Comparison of ENCODE assay signal across 10 mouse cellular contexts in genomic region chr2:173024392-173024791, GRCm38 (mm10). TPM values are rescaled to one million over a fixed set of nuclear protein-coding genes. Genes with fewer than 3 reads are reported as not detected.
DNase-seq lines count a peak whose midpoint lies in the region; ATAC-seq and TF ChIP-seq lines count a peak whose summit lies in the region.
"Had no signal": no experiment of that assay in that cellular context is flagged by ENCODE, and none has a peak within 500 bp of the region (broad histone marks: within the 10 kb centered on the region; RNA-seq: fewer than 3 reads in every experiment).

No protein-coding gene starts in this region.

- DNase-seq in lung, embryonic 14.5 days: no peak
- no peak for DNase-seq in lung, postnatal 0 days (ENCODE audit: low spot score)
- no peak for DNase-seq in forebrain, embryonic 14.5 days (ENCODE audit: low spot score)
- DNase-seq in cerebellum, postnatal 36 days: no peak
- no peak for DNase-seq in layer of hippocampus, postnatal 25 days (ENCODE audit: extremely low spot score in 1 of 2, low spot score in 1 of 2)
- DNase-seq: lung, postnatal 14 days had no signal

- H3K27me3 ChIP-seq in erythroblast, embryonic 14.5 days (ENCODE audit: control insufficient read depth): no peaks in the 10 kb centered on the region; the same call in 1 of the 2 replicates
- no peaks in the 10 kb centered on the region for H3K27me3 ChIP-seq in lung, embryonic 14.5 days (ENCODE audit: insufficient read depth, low read length)
- H3K27me3 ChIP-seq in lung, postnatal 0 days (replicated peaks; ENCODE audit: insufficient read depth, low read length): no peaks in the 10 kb centered on the region
- 0 out of 2 replicates have a peak, but pooled peaks cover 1% of the 10 kb centered on the region for H3K27me3 ChIP-seq in forebrain, embryonic 14.5 days (replicated peaks; ENCODE audit: control insufficient read depth, insufficient read depth, low read length)
- H3K27me3 ChIP-seq in liver, embryonic 16.5 days (ENCODE audit: control insufficient read depth, insufficient read depth, low read depth, low read length): no peaks in the 10 kb centered on the region

- no peak for TF ChIP-seq CTCF in lung, embryonic 14.5 days (IDR thresholded peaks at IDR 0.05; ENCODE audit: low read depth)
- no peak for TF ChIP-seq CTCF in lung, postnatal 0 days (IDR thresholded peaks at IDR 0.05)

- no peak for ATAC-seq in erythroblast, adult 5-6 weeks (replicated peaks; ENCODE audit: low FRiP score, poor library complexity, severe bottlenecking)
- ATAC-seq in lung, embryonic 14.5 days (ENCODE audit: insufficient read depth): no peak
- ATAC-seq in lung, postnatal 0 days: no peak
- no peak for ATAC-seq in forebrain, embryonic 14.5 days
- no peak for ATAC-seq in liver, embryonic 16.5 days (ENCODE audit: low read depth)

- WGBS in lung, embryonic 14.5 days: 79% methylated on average over 8 of the region's 8 CpGs
- 75% methylated on average over 8 of the region's 8 CpGs for WGBS in lung, postnatal 0 days
- 73% methylated on average over 8 of the region's 8 CpGs for WGBS in forebrain, embryonic 14.5 days
- WGBS in liver, embryonic 16.5 days (ENCODE audit: insufficient replicate concordance): 57% methylated on average over 8 of the region's 8 CpGs

- peak overlapping the region; percentile 20; the same call in 1 of the 2 replicates for H3K9ac ChIP-seq in lung, embryonic 14.5 days
- no peak overlapping the region for H3K9ac ChIP-seq in lung, postnatal 0 days (replicated peaks; ENCODE audit: low read depth)
- no peak overlapping the region for H3K9ac ChIP-seq in forebrain, embryonic 14.5 days (ENCODE audit: low read length)
- H3K9ac ChIP-seq in liver, embryonic 16.5 days (ENCODE audit: low read depth, low read length): peak overlapping the region; percentile 97

- peak overlapping the region; percentile 24; the same call in 1 of the 2 replicates for H3K27ac ChIP-seq in lung, embryonic 14.5 days (ENCODE audit: low read depth)
- H3K27ac ChIP-seq in lung, postnatal 0 days (ENCODE audit: low read length): no peak overlapping the region
- no peak overlapping the region for H3K27ac ChIP-seq in forebrain, embryonic 14.5 days (ENCODE audit: low read depth, low read length)
- H3K27ac ChIP-seq in liver, embryonic 16.5 days (ENCODE audit: low read length): peak overlapping the region; percentile 91
- H3K27ac ChIP-seq: kidney, postnatal 0 days had no signal

- peaks cover 81% of the 10 kb centered on the region for H3K4me1 ChIP-seq in erythroblast, embryonic 14.5 days (ENCODE audit: control insufficient read depth)
- H3K4me1 ChIP-seq in lung, embryonic 14.5 days (ENCODE audit: insufficient read depth): peaks cover 27% of the 10 kb centered on the region
- peaks cover 27% of the 10 kb centered on the region for H3K4me1 ChIP-seq in lung, postnatal 0 days (ENCODE audit: insufficient read depth, low read depth, low read length)
- peaks cover 35% of the 10 kb centered on the region for H3K4me1 ChIP-seq in forebrain, embryonic 14.5 days (ENCODE audit: control insufficient read depth, insufficient read depth, low read length)
- peaks cover 79% of the 10 kb centered on the region for H3K4me1 ChIP-seq in liver, embryonic 16.5 days (ENCODE audit: control insufficient read depth, low read depth, low read length)

- no peak for TF ChIP-seq EP300 in lung, postnatal 0 days (IDR thresholded peaks at IDR 0.05)

- H3K4me3 ChIP-seq in erythroblast, embryonic 14.5 days (replicated peaks): peak overlapping the region; percentile 68
- peak overlapping the region; percentile 76 for H3K4me3 ChIP-seq in lung, embryonic 14.5 days (ENCODE audit: low read depth, low read length)
- H3K4me3 ChIP-seq in lung, postnatal 0 days (ENCODE audit: low read depth, low read length): no peak overlapping the region
- no peak overlapping the region for H3K4me3 ChIP-seq in forebrain, embryonic 14.5 days (ENCODE audit: low read depth, low read length)
- H3K4me3 ChIP-seq in liver, embryonic 16.5 days (ENCODE audit: low read depth, low read length): peak overlapping the region; percentile 98

- H3K9me3 ChIP-seq in erythroblast, embryonic 14.5 days (ENCODE audit: control insufficient read depth, low read length): peaks cover 4% of the 10 kb centered on the region
- H3K9me3 ChIP-seq in lung, embryonic 14.5 days (ENCODE audit: low read depth, low read length): no peaks in the 10 kb centered on the region
- H3K9me3 ChIP-seq in lung, postnatal 0 days (ENCODE audit: low read length): no peaks in the 10 kb centered on the region
- no peaks in the 10 kb centered on the region for H3K9me3 ChIP-seq in forebrain, embryonic 14.5 days (replicated peaks; ENCODE audit: control insufficient read depth, low read length)
- no peaks in the 10 kb centered on the region for H3K9me3 ChIP-seq in liver, embryonic 16.5 days (replicated peaks; ENCODE audit: control insufficient read depth, low read length)

- H3K4me2 ChIP-seq in lung, embryonic 14.5 days: peak overlapping the region; percentile 90
- no peak overlapping the region for H3K4me2 ChIP-seq in lung, postnatal 0 days (replicated peaks; ENCODE audit: low read depth, low read length)
- H3K4me2 ChIP-seq in forebrain, embryonic 14.5 days (ENCODE audit: low read length): peak overlapping the region; percentile 93; the same call in 1 of the 2 replicates
- peak overlapping the region; percentile 86 for H3K4me2 ChIP-seq in liver, embryonic 16.5 days (ENCODE audit: low read depth, low read length)

- H3K36me3 ChIP-seq in erythroblast, embryonic 14.5 days (ENCODE audit: control insufficient read depth): peaks cover 76% of the 10 kb centered on the region
- H3K36me3 ChIP-seq in lung, embryonic 14.5 days (ENCODE audit: insufficient read depth): peaks cover 44% of the 10 kb centered on the region
- H3K36me3 ChIP-seq in lung, postnatal 0 days (ENCODE audit: insufficient read depth, low read length): no peaks in the 10 kb centered on the region
- peaks cover 37% of the 10 kb centered on the region for H3K36me3 ChIP-seq in forebrain, embryonic 14.5 days (ENCODE audit: control insufficient read depth, insufficient read depth, low read length)
- peaks cover 70% of the 10 kb centered on the region for H3K36me3 ChIP-seq in liver, embryonic 16.5 days (ENCODE audit: control insufficient read depth, insufficient read depth)

RNA-seq across cellular contexts. Expression of gene Rbm38, which starts 4.1 kb away (rescaled TPM):
- polyA plus RNA-seq in erythroblast, embryonic 14.5 days (2012): 548 and 594 TPM in 2 replicates
- 1,075 and 1,106 TPM in 2 replicates for total RNA-seq in erythroblast, adult 5-6 weeks (2015; ENCODE audit: low replicate concordance)
- total RNA-seq in erythroblast, adult 5-6 weeks (2017; ENCODE audit: low replicate concordance): 502 and 855 TPM in 2 replicates
- 45.6 and 45.8 TPM in 2 replicates for polyA plus RNA-seq in lung, embryonic 14.5 days (2014; fragmentation: Nextera tagmentation; extraction: Ambion mirVana)
- polyA plus RNA-seq in lung, postnatal 0 days (2015; fragmentation: Nextera tagmentation; extraction: Ambion mirVana): 12.8 and 15.2 TPM in 2 replicates
- polyA plus RNA-seq in forebrain, embryonic 14.5 days (2014; fragmentation: Nextera tagmentation; extraction: Ambion mirVana): 29.9 and 31.1 TPM in 2 replicates
- polyA plus RNA-seq in liver, embryonic 16.5 days (2015; fragmentation: Nextera tagmentation; extraction: Ambion mirVana): 279 and 350 TPM in 2 replicates
- total RNA-seq in layer of hippocampus, postnatal 25 days (2021): 1 to 10 TPM; 3.3 to 5.0 TPM

RNA-seq across cellular contexts. Expression of gene Rae1, which starts 24.5 kb away (rescaled TPM):
- 3.4 and 3.7 TPM in 2 replicates for polyA plus RNA-seq in erythroblast, embryonic 14.5 days (2012)
- 46.4 and 52.5 TPM in 2 replicates for total RNA-seq in erythroblast, adult 5-6 weeks (2015; ENCODE audit: low replicate concordance)
- 59.4 and 91.0 TPM in 2 replicates for total RNA-seq in erythroblast, adult 5-6 weeks (2017; ENCODE audit: low replicate concordance)
- polyA plus RNA-seq in lung, embryonic 14.5 days (2014; fragmentation: Nextera tagmentation; extraction: Ambion mirVana): 137 and 142 TPM in 2 replicates
- 64.3 and 68.6 TPM in 2 replicates for polyA plus RNA-seq in lung, postnatal 0 days (2015; fragmentation: Nextera tagmentation; extraction: Ambion mirVana)
- 148 and 156 TPM in 2 replicates for polyA plus RNA-seq in forebrain, embryonic 14.5 days (2014; fragmentation: Nextera tagmentation; extraction: Ambion mirVana)
- polyA plus RNA-seq in liver, embryonic 16.5 days (2015; fragmentation: Nextera tagmentation; extraction: Ambion mirVana): 55.2 and 56.6 TPM in 2 replicates
- total RNA-seq in layer of hippocampus, postnatal 25 days (2021): 10 to 100 TPM; 74.5 to 88.6 TPM

RNA-seq across cellular contexts. Expression of gene Spo11, which starts 46.9 kb away (rescaled TPM):
- polyA plus RNA-seq in erythroblast, embryonic 14.5 days (2012): 0.02 TPM in 1 of 2 replicates, not detected in the other
- not detected in 2 replicates for total RNA-seq in erythroblast, adult 5-6 weeks (2015; ENCODE audit: low replicate concordance)
- total RNA-seq in erythroblast, adult 5-6 weeks (2017; ENCODE audit: low replicate concordance): not detected in 2 replicates
- 0.13 and 0.15 TPM in 2 replicates for polyA plus RNA-seq in lung, embryonic 14.5 days (2014; fragmentation: Nextera tagmentation; extraction: Ambion mirVana)
- not detected in 2 replicates for polyA plus RNA-seq in lung, postnatal 0 days (2015; fragmentation: Nextera tagmentation; extraction: Ambion mirVana)
- polyA plus RNA-seq in forebrain, embryonic 14.5 days (2014; fragmentation: Nextera tagmentation; extraction: Ambion mirVana): 0.95 and 1.5 TPM in 2 replicates
- polyA plus RNA-seq in liver, embryonic 16.5 days (2015; fragmentation: Nextera tagmentation; extraction: Ambion mirVana): not detected in 2 replicates
- not detected for total RNA-seq in layer of hippocampus, postnatal 25 days (2021)

Comparison
In these comparisons a context has a peak if more than half of its experiments do, and no peak if none do; other contexts are left out.
1. H3K4me3 ChIP-seq: peak in erythroblast, embryonic 14.5 days (single experiment), lung, embryonic 14.5 days (single experiment) and liver, embryonic 16.5 days (single experiment); none in lung, postnatal 0 days (single experiment) and forebrain, embryonic 14.5 days (single experiment).
2. H3K27ac ChIP-seq: peak in lung, embryonic 14.5 days (single experiment) and liver, embryonic 16.5 days (single experiment); none in lung, postnatal 0 days (single experiment) and forebrain, embryonic 14.5 days (single experiment).
3. H3K9ac ChIP-seq: peak in lung, embryonic 14.5 days (single experiment) and liver, embryonic 16.5 days (single experiment); none in lung, postnatal 0 days (single experiment) and forebrain, embryonic 14.5 days (single experiment).
4. RNA of gene Rae1, which starts 24.5 kb away (polyA plus RNA-seq): 148 to 156 TPM in forebrain, embryonic 14.5 days, 137 to 142 TPM in lung, embryonic 14.5 days, 64.3 to 68.6 TPM in lung, postnatal 0 days and 55.2 to 56.6 TPM in liver, embryonic 16.5 days; 3.4 to 3.7 TPM in erythroblast, embryonic 14.5 days; every median in the first group is over 10 times any median in the second.